Mouse (Mus musculus): ENCODE data around the gene Agr2.

Agr2 gene

DNA sequence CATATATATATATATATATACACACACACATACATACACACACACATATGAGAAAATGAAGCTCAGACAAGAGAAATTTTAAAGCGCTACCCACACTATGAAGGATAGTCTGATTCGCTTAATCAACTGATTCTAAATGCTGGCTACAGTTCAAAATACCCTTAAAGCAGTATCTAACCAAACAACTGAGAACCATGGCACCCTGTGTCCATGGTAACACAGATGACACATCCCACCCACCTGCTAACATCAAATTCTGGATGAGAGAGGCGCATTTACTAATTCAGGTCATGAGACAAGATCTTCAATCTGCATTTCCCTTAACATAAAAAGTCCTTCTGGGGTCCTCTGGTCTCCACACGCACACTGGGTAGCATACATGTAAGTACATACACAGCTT, 33.4 kb downstream of the Agr2 start:
- ATAC-seq (ENCODE audit: low TSS enrichment) = no peak

DNA sequence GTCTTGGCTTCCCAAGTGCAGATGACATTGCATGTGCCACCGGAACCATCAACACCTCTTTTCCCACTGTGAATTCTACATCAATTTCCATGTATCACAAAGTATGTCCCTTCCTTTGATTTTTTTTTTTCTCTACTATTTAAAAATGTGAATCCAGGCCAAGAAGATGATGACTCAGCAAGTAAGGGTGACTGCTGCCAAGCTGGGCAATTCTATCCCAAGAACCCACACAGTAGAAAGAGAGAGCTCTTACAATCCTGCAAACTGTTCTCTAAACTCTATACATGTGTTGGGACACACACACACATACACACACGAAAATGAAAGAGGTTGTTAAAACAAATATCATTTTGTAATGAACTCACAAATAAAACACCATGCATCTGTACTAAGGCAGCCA, 34.5 kb downstream of the Agr2 start:
- ATAC-seq (ENCODE audit: low TSS enrichment) = peak; percentile 75

DNA sequence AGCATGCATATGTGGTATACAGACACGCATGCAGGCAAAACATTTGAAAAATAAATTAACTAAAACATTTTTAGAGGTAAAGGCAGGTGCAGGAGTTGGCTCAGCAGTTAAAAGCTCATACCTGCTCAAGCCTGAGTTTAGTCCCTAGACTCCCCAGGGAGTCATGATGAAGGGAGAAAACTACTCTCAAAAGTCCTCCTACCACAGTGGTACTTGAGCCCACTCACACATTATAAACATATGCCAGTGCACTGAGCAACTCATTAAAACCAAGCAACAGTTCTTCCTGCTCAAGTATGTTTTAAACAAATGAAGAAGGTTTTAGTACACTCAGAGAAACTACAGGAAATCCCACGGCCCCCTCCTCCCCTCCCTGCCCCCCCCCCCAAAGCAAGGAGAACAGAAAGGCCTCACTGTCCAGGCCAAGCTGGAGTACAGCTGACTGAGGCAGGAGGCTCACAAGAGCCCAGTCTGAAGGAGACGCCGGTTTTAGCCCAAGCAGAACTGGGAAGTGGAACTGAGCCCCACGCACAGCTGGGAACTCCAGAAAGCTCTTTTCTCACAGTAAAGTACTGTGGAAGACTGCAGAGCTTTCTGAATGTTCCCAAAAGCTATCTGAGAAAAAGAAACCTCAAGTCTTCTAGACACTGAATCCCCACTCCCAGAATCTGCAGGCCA, 36.4 kb downstream of the Agr2 start:
- ATAC-seq (ENCODE audit: low TSS enrichment) = peak; percentile 78

DNA sequence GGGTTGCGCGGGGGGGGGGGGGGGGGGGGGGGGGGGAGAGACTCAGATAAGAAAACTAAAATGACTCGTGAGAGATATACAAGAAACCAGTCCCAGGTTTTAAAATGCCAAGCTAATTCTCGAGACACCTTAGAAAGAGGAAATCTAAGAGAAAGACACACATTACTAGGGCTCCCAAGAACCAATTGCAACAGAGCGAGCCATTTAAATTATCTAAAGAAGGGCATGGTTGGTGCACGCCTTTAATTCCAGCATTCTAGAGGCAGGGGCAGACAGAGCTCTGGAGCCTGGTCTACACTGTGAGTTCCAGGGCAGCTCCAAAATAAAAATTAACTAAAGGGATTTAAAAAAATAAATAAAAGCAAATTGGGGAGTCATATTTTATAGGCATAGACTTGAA, 37.0 kb downstream of the Agr2 start:
- no peak for ATAC-seq (ENCODE audit: low TSS enrichment)

DNA sequence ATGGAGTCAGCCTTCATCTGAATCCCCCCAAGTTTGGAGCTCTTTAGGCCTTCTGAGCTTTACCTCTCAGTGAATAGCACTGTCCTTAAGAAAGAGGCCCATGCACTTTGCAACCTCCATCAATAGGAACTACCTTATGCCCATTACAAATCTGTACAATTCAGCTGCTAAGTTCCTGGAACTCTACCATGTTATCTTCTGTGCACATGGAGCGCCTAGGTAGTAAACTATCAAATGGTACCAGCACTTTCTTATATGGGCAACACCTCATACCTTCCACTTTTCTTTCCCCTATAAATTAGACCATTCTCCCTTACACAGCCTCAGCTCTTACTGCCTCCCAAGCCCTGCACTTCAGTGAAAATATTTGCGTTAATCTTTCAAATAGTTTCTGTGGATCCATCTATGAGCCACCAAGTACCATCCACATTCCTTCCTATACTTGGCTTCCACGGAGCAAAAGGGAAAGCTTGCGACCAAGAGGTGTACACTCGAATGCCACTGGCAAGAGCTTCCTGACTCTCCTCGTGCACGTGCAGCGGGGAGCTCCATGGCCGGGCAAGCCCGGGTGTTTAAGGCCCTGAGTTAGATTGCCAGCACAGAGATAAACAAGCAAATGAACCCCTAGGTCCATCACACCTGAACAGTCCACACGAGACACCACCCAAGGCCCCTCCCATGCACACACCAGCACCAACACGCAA, 38.1 kb downstream of the Agr2 start:
- no peak for ATAC-seq (ENCODE audit: low TSS enrichment)

DNA sequence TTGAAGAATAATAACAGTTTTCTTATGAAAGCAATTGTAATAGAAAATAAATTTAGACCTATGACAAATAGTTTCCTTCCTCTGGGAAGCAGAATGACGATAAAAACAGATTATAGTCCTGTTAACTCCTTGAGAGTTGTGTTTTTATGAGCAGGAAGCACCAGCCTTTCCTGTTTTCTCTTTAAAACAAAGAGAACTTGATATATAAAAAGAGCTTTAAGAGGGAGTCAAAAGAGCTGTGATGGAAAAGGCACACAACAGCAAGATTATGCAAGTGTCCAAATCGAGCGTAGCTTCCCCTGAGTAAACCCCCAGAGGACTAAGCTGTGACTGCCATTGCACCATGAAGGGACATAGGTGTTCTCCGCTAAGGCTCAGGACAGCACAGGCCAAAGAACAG, 39.7 kb downstream of the Agr2 start:
- peak; percentile 24; the same call in 1 of the 2 replicates for ATAC-seq (ENCODE audit: low TSS enrichment)

DNA sequence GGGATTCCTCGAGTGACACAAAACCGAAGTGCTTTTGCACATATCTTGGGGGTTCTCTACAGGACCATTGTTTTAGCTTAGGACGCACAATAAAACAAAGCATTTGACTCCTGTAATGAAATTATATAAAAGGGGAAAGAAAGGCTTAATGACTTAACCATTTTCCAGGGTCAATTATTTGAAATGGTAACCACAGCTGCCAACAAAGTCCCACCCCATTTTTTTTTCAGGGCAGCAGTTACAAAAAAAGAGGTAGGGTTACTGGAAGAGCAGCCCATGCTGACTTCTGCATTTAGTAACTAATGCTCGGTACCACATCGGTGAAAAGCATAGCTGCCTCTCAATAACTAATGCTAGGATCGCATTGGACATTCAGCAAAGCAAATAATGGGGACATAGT, 42.8 kb downstream of the Agr2 start:
- ATAC-seq (ENCODE audit: low TSS enrichment) = no peak

DNA sequence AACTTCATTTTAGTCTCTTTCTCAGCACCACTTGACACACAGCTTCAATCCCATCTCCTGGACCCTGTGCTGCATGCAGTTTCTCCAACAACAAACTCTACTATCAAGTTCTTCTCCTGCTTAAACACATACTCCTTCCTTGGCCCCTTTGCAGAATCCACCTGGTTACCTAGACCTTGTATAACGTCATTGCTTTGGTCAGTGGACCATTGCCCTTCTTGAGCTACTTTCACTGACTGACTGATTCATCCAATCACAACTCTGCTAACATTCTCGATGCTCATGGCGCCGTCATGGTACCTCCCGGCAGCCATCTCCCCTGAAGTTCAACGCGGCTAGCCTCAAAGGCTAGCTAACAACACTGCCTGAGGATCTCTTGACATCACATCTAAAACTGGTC, 43.4 kb downstream of the Agr2 start:
- no peak for ATAC-seq (ENCODE audit: low TSS enrichment)

DNA sequence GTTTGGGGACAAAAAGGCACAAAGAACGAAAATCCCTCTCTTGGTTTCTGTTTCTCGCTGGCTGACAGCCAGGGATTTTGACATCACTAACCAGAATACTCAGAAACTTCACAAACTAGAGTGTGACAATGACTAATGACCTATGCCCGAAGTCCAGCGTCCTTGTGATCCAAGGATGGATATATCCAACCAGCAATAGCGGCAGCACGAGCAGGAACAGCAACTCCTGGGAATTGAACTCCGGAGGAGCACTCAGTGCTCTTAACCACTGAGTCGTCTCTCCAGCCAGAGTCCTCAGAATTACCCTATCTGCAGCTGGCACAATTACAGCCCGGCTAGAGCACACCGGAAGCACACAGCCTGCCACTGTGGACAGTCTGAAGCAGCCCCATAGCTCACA, 44.1 kb downstream of the Agr2 start:
- ATAC-seq (ENCODE audit: low TSS enrichment) = no peak

DNA sequence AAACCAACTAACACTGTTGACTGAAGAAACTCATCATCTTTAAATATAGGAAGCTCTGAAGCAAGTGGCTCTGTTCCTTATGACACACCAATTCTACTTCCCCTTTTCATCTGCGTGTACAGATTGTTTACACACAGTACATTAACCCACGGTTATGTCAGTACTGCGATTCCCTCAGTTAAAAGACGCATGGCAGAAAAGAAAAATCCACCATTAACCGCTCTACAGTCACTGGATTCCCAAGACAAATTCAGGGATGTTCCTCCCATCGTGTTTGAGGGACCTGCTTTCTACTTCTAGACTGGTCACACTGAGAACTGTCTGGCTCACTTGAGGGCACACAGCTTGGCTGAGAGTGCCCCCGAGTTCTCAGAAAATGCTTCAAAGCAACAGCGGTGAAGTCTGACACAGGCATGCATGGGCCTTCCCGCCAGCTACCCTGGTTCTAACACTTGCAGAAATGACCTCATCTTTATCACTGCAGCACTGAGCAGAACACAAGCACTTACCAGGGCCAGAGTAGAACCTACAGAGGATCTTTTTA, 46.9 kb downstream of the Agr2 start:
- 0 out of 2 replicates have a peak, but pooled peaks have one; percentile 20 for ATAC-seq (ENCODE audit: low TSS enrichment)

DNA sequence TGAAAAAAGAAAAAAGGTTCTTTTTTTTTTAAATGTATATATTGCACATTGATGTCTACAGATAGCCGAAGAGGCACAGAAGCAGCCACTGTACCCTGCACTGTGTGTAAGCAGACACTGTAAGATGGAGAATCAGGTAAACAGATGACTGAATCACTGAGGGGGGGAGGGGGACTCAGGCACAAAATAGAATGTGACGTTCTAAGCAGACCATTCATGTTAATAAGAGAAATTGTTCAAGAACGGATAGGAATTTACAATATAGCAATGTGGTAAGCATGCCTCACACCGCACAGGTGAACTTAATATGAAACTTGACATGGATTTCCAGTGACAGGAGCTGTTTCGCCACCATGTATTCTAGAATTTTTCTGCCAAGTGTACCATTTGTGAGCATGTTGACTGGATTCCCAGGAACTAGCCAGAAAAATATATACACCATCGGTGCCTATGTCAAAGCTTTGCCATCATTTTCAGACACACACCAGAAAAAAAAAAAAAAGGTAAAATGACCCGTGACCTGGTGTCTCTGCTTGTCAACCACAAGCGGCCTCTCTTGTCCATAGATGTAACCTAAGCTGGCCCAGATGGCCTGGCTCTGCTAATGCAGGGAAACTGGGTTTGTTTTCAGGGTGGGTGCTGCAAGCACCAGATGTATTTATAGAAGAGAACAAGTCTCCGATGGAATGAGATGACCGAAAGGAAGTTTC, 48.0 kb downstream of the Agr2 start:
- ATAC-seq (ENCODE audit: low TSS enrichment) = no peak

DNA sequence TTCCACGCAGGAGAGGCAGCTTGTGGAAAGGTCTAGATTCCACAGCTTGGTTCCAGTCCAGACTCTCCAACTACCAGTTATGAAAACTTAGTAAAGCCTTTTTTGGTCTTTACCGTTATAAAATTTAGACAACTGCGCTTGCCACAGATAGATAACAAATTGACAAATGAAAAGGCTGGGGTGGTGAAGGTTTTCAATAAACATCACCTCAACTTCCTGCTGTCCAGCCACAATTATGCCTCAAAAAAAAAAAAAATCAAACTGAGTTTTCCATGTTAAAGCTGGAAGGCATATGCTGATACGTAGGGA, 48.5 kb downstream of the Agr2 start:
- no peak for ATAC-seq (ENCODE audit: low TSS enrichment)

DNA sequence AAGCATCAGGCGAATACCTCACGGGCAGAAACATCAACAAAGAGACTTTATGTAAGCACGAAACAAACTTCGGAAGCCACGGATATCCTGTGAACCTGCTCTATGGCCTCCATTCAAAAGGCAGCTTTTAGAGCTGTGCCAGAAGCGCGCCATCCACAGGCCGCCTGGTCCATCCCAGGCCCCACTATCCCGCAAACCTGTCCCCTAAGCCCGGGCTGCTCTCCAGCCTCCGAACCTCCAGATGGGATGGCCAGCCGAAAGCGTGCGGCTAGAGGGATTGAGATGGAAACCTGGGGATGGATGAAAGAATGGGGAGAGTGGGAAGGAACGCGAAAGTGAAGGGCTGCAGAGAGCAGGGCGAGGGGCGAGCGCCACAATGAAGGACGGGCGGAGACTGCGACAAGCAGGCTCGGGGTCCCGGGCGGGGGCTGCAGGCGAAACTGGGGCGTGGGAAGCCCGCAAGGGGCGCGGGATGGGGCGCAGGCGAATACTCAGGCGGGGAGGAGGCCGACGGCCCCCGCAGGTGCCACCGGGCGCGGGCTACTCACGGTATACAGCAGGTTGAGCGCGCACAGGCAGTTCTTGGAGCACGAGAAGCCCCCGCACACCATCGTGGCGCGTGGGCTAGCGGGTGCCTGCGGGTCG, 49.1 kb downstream of the Agr2 start:
- peak; percentile 66 for ATAC-seq (ENCODE audit: low TSS enrichment)

DNA sequence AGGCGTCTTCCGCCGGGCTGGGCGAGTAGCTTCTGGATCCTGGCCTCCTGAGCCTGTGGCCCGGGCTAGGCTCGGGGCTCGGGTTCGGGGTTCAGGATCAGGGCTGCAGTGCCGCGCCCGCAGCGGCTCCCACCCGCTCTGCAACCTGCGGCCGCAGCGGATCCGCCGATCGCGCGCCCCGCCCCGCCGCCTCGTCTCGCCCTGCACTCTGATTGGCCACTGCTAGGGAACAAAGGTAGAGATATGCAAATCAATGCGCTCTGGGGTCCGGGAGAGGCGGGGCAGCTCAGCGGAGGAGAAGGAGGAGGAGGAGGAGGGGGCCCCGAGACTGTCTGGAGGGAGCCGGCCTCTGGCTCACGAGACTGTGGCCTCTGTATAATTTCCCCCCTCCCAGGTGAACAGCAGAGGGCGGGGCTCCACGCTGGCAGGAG, 49.7 kb downstream of the Agr2 start, which contains the start of gene Tspan13:
Tspan13 (minus strand) TSS at position 153 of the 431 bp plus-strand sequence.
- peak; percentile 91 for ATAC-seq (ENCODE audit: low TSS enrichment)

DNA sequence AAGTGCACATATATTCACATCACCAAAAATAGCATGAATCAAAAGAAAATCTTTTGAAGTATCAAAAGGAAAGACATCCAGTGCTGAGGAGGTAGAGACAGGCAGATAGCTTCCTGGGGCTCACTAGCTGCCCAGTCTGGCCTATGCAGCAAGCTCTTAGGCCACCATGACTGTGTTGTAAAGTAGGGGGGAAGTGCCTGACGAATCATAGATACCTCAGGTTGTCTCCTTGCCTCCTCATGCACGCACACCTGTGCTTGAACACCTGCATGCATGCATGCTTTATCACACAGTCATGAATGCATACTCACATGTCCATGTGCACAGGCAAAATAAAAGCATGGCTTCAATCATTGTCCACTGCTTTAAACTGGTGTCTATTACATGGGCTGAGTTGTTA, 52.0 kb downstream of the Agr2 start:
- no peak for ATAC-seq (ENCODE audit: low TSS enrichment)

DNA sequence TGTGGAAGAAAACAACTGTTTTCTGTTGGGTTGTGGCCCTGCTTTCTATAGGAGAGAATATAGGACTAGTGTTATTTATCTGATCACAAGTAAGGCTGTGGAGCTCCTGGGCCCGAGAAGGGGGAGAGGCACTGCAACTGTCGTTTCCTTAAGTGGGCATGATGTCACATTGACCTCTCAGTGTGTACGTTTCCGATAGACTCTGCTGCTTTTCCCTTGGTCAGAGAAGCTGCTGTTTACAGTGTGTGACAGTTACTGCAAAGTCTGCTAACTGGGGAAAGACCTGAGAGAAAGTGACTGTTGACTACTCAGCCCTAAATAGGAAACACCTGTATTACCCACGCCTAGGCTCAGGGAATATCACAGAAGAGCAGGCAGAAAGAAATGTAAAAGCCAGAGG, 53.5 kb downstream of the Agr2 start:
- no peak for ATAC-seq (ENCODE audit: low TSS enrichment)

DNA sequence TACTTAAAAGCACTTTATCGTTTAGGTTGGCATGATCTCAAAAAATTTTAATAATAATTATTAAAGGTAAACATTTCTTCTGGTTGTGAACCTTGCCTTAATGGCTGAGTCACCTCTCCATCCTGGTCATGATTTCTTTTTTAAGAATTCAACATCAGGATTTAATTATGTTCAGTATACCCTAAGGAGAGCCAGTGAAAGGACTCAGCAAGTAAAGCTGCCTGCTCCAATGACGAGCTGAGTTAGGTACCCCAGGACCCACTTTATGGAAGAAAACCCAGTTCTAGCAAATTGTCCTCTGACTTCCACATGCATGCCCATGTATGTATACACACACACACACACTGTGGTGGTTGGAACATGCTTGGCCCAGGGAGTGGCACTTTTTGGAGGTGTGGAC, 54.9 kb downstream of the Agr2 start:
- no peak for ATAC-seq (ENCODE audit: low TSS enrichment)

DNA sequence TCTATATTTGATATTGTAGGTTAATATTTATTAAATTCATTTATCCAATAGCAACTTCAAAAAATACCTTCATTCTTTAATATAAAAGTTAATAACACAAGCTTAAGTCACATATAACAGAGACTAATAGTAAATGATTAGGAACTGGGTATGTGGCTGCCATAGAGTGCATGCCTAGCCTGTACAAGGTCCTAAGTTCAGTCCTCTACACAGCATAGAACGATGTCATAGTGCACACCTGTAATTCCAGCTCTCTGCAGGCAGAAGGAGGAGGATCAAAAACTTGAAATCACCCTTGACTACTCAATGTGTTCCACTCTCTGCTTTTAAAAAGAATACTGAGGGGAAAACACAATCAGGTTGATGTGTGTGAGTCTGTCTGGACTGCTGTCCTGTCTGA, 57.6 kb downstream of the Agr2 start:
- ATAC-seq (ENCODE audit: low TSS enrichment) = no peak

All from frontal cortex, adult (tissue).